Mouse (Mus musculus): ENCODE measurements around the gene Olfr1191-ps1. TPM values are rescaled to one million over a fixed set of nuclear protein-coding genes. Genes with fewer than 3 reads are reported as not detected.
"Not testable (repeated sequence)": the region's sequence is repeated elsewhere in the genome, so short reads cannot be mapped to it uniquely, and the experiment has no call there.

The Olfr1191-ps1 gene
- polyA plus RNA-seq (2016; fragmentation: Nextera tagmentation; extraction: Ambion mirVana), result not detected in 2 replicates

- not testable (repeated sequence) for H3K27ac ChIP-seq; H3K4me3 ChIP-seq; H3K9me3 ChIP-seq (replicated peaks); ATAC-seq (ENCODE audit: low FRiP score); H3K4me1 ChIP-seq; H3K27me3 ChIP-seq; H3K4me2 ChIP-seq (replicated peaks); H3K36me3 ChIP-seq; H3K9ac ChIP-seq
- 89% methylated on average over 1 of the region's 1 CpGs for WGBS
Observed at GRCm38 (mm10) chr2:88640242-88640641, at the start of gene Olfr1191-ps1. Gene Olfr1191-ps1 (plus strand): TSS chr2:88640542.

- no peak for ATAC-seq (ENCODE audit: low FRiP score)
- H3K36me3 ChIP-seq, result no peaks in the 10 kb centered on the region
- no peaks in the 10 kb centered on the region for H3K27me3 ChIP-seq
- H3K9ac ChIP-seq, result no peak within 1 kb of the TSS
- H3K4me2 ChIP-seq (replicated peaks), result no peak within 1 kb of the TSS
- no peaks in the 10 kb centered on the region for H3K4me1 ChIP-seq
- H3K27ac ChIP-seq, result no peak within 1 kb of the TSS
- WGBS, result 50% methylated on average over 1 of the region's 1 CpGs
- H3K4me3 ChIP-seq, result no peak within 1 kb of the TSS
- H3K9me3 ChIP-seq (replicated peaks), result no peaks in the 10 kb centered on the region
Observed at GRCm38 (mm10) chr2:88648209-88648608, 7.9 kb downstream of the Olfr1191-ps1 start, which contains the start of gene Olfr1192-ps1. Gene Olfr1192-ps1 (plus strand): TSS chr2:88648509.

- H3K27me3 ChIP-seq; H3K27ac ChIP-seq; H3K4me1 ChIP-seq; H3K9ac ChIP-seq; ATAC-seq (ENCODE audit: low FRiP score); H3K36me3 ChIP-seq; H3K4me2 ChIP-seq (replicated peaks); H3K4me3 ChIP-seq; H3K9me3 ChIP-seq (replicated peaks): not testable (repeated sequence)
Observed at GRCm38 (mm10) chr2:88675328-88675727, 35.0 kb downstream of the Olfr1191-ps1 start, which contains the start of gene Olfr1193. Gene Olfr1193 (plus strand): TSS chr2:88675628.

GRCm38 (mm10) chr2:88689087-88689486 lies 48.7 kb downstream of the Olfr1191-ps1 start, which contains the start of gene Olfr1195:
Gene Olfr1195 (minus strand): TSS chr2:88689187.
- H3K4me1 ChIP-seq, result no peaks in the 10 kb centered on the region
- H3K4me3 ChIP-seq, result no peak within 1 kb of the TSS
- H3K9ac ChIP-seq, result no peak within 1 kb of the TSS
- H3K4me2 ChIP-seq (replicated peaks), result no peak within 1 kb of the TSS
- no peaks in the 10 kb centered on the region for H3K9me3 ChIP-seq (replicated peaks)
- no peak for ATAC-seq (ENCODE audit: low FRiP score)
- no peak within 1 kb of the TSS for H3K27ac ChIP-seq
- no peaks in the 10 kb centered on the region for H3K36me3 ChIP-seq
- H3K27me3 ChIP-seq, result no peaks in the 10 kb centered on the region

Other genes starting within 250 kb of the Olfr1191-ps1 start
- not detected in 2 replicates for gene Olfr1179, start 234.1 kb upstream of the Olfr1191-ps1 start, polyA plus RNA-seq (2016; fragmentation: Nextera tagmentation; extraction: Ambion mirVana)
- not detected in 2 replicates for gene Olfr1180, start 221.4 kb upstream of the Olfr1191-ps1 start, polyA plus RNA-seq (2016; fragmentation: Nextera tagmentation; extraction: Ambion mirVana)
- gene Olfr1181, start 214.4 kb upstream of the Olfr1191-ps1 start, polyA plus RNA-seq (2016; fragmentation: Nextera tagmentation; extraction: Ambion mirVana), result not detected in 2 replicates
- not detected in 2 replicates for gene Gm13757, start 191.4 kb upstream of the Olfr1191-ps1 start, polyA plus RNA-seq (2016; fragmentation: Nextera tagmentation; extraction: Ambion mirVana)
- gene Olfr1183, start 185.7 kb upstream of the Olfr1191-ps1 start, polyA plus RNA-seq (2016; fragmentation: Nextera tagmentation; extraction: Ambion mirVana), result not detected in 2 replicates
- gene Olfr1184, start 156.9 kb upstream of the Olfr1191-ps1 start, polyA plus RNA-seq (2016; fragmentation: Nextera tagmentation; extraction: Ambion mirVana), result not detected in 2 replicates
- not detected in 2 replicates for gene Olfr1185-ps1, start 147.2 kb upstream of the Olfr1191-ps1 start, polyA plus RNA-seq (2016; fragmentation: Nextera tagmentation; extraction: Ambion mirVana)
- gene Olfr1186, start 122.0 kb upstream of the Olfr1191-ps1 start, polyA plus RNA-seq (2016; fragmentation: Nextera tagmentation; extraction: Ambion mirVana), result not detected in 2 replicates
- gene Olfr1188, start 83.6 kb upstream of the Olfr1191-ps1 start, polyA plus RNA-seq (2016; fragmentation: Nextera tagmentation; extraction: Ambion mirVana), result not detected in 2 replicates
- gene Olfr1189, start 54.1 kb upstream of the Olfr1191-ps1 start, polyA plus RNA-seq (2016; fragmentation: Nextera tagmentation; extraction: Ambion mirVana), result not detected in 2 replicates
- not detected in 2 replicates for gene Olfr1192-ps1, start 8.0 kb downstream of the Olfr1191-ps1 start, polyA plus RNA-seq (2016; fragmentation: Nextera tagmentation; extraction: Ambion mirVana)
- gene Olfr1193, start 35.1 kb downstream of the Olfr1191-ps1 start, polyA plus RNA-seq (2016; fragmentation: Nextera tagmentation; extraction: Ambion mirVana), result not detected in 2 replicates
- gene Olfr1195, start 48.6 kb downstream of the Olfr1191-ps1 start, polyA plus RNA-seq (2016; fragmentation: Nextera tagmentation; extraction: Ambion mirVana), result not detected in 2 replicates
- gene Olfr1196, start 64.1 kb downstream of the Olfr1191-ps1 start, polyA plus RNA-seq (2016; fragmentation: Nextera tagmentation; extraction: Ambion mirVana), result not detected in 2 replicates
- not detected in 2 replicates for gene Olfr1197, start 91.8 kb downstream of the Olfr1191-ps1 start, polyA plus RNA-seq (2016; fragmentation: Nextera tagmentation; extraction: Ambion mirVana)
- not detected in 2 replicates for gene Olfr1198, start 110.8 kb downstream of the Olfr1191-ps1 start, polyA plus RNA-seq (2016; fragmentation: Nextera tagmentation; extraction: Ambion mirVana)
- gene Olfr1199, start 119.9 kb downstream of the Olfr1191-ps1 start, polyA plus RNA-seq (2016; fragmentation: Nextera tagmentation; extraction: Ambion mirVana), result not detected in 2 replicates
- gene Olfr1200, start 129.9 kb downstream of the Olfr1191-ps1 start, polyA plus RNA-seq (2016; fragmentation: Nextera tagmentation; extraction: Ambion mirVana), result not detected in 2 replicates
- not detected in 2 replicates for gene Olfr1201, start 152.5 kb downstream of the Olfr1191-ps1 start, polyA plus RNA-seq (2016; fragmentation: Nextera tagmentation; extraction: Ambion mirVana)
- gene Olfr1202, start 174.0 kb downstream of the Olfr1191-ps1 start, polyA plus RNA-seq (2016; fragmentation: Nextera tagmentation; extraction: Ambion mirVana), result not detected in 2 replicates
- not detected in 2 replicates for gene Olfr1205, start 189.2 kb downstream of the Olfr1191-ps1 start, polyA plus RNA-seq (2016; fragmentation: Nextera tagmentation; extraction: Ambion mirVana)
- gene Olfr1204, start 208.8 kb downstream of the Olfr1191-ps1 start, polyA plus RNA-seq (2016; fragmentation: Nextera tagmentation; extraction: Ambion mirVana), result not detected in 2 replicates
- not detected in 2 replicates for gene Olfr1206, start 222.7 kb downstream of the Olfr1191-ps1 start, polyA plus RNA-seq (2016; fragmentation: Nextera tagmentation; extraction: Ambion mirVana)